Mouse (Mus musculus) A20 (cell line): ENCODE measurements around the gene Ndufa13.

Experiments
- DNase-seq: peaks from one replicate; pipeline ENCODE4 v3.0.0-alpha.2; 2011; ENCODE audit warnings: low read depth, low spot score

Gene Ndufa13

GRCm38 (mm10) chr8:69880841-69881240 is 21.5 kb downstream of the Ndufa13 start:
- no peak for DNase-seq

- DNase-seq = no peak
These were observed 22.7 kb downstream of the Ndufa13 start for GRCm38 (mm10) chr8:69879678-69880077.

- DNase-seq = no peak
These were observed 24.4 kb downstream of the Ndufa13 start for GRCm38 (mm10) chr8:69877992-69878391.

- no peak for DNase-seq
These were observed 25.0 kb downstream of the Ndufa13 start for GRCm38 (mm10) chr8:69877396-69877795.

- DNase-seq = no peak
These were observed 25.4 kb downstream of the Ndufa13 start for GRCm38 (mm10) chr8:69876967-69877366.

- DNase-seq = no peak
These were observed 26.3 kb downstream of the Ndufa13 start for GRCm38 (mm10) chr8:69876097-69876496.

- no peak for DNase-seq
These were observed 27.7 kb downstream of the Ndufa13 start for GRCm38 (mm10) chr8:69874654-69875053.

- peak; percentile 47 for DNase-seq
These were observed 28.2 kb downstream of the Ndufa13 start for GRCm38 (mm10) chr8:69874155-69874554.

GRCm38 (mm10) chr8:69870907-69871306 is 31.5 kb downstream of the Ndufa13 start:
- no peak for DNase-seq

- no peak for DNase-seq
These were observed 32.2 kb downstream of the Ndufa13 start for GRCm38 (mm10) chr8:69870003-69870765.

- no peak for DNase-seq
These were observed 34.5 kb downstream of the Ndufa13 start for GRCm38 (mm10) chr8:69867696-69868326.

- no peak for DNase-seq
These were observed 38.2 kb downstream of the Ndufa13 start for GRCm38 (mm10) chr8:69864180-69864579.

GRCm38 (mm10) chr8:69863387-69864020 is 38.9 kb downstream of the Ndufa13 start:
- no peak for DNase-seq

GRCm38 (mm10) chr8:69861251-69861650 is 41.1 kb downstream of the Ndufa13 start:
- DNase-seq = peak; percentile 67

- DNase-seq = no peak
These were observed 41.6 kb downstream of the Ndufa13 start for GRCm38 (mm10) chr8:69860807-69861206.

GRCm38 (mm10) chr8:69853869-69854268 is 48.5 kb downstream of the Ndufa13 start:
- peak; percentile 40 for DNase-seq

GRCm38 (mm10) chr8:69850926-69851506 is 51.3 kb downstream of the Ndufa13 start:
- no peak for DNase-seq

GRCm38 (mm10) chr8:69849899-69850298 is 52.5 kb downstream of the Ndufa13 start:
- peak; percentile 17 for DNase-seq

- no peak for DNase-seq
These were observed 53.4 kb downstream of the Ndufa13 start for GRCm38 (mm10) chr8:69848951-69849350.

GRCm38 (mm10) chr8:69847167-69848065 is 54.9 kb downstream of the Ndufa13 start:
- DNase-seq = no peak
